Mouse (Mus musculus): ENCODE data around the gene Usp21. TPM values are rescaled to one million over a fixed set of nuclear protein-coding genes. Genes with fewer than 3 reads are reported as not detected.
"Not testable (repeated sequence)": the region's sequence is repeated elsewhere in the genome, so short reads cannot be mapped to it uniquely, and the experiment has no call there.

Gene Usp21
- polyA plus RNA-seq, 1 experiment from 2014 or later: 114 TPM

DNA sequence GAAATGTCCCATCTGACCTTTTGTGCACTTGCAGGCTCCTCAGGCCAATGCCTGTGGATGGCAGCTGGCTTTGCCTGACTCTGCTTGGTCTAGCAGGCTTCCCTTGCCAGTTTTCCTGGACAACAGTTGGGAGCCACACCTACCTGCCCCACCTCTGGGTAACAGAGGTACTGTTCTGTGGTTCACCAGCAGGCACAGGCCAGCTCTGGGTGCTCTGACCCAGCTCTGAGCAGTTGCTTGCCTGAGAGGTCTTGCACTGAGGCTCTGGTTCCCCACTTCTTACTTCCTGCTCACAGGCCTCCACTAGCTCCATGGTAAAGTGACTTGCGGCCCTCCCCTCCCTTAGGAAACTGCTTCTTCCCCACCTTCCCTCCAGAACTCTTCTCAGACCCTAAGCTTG, 34.2 kb upstream of the Usp21 start:
- ATAC-seq (ENCODE audit: insufficient number of reproducible peaks, low FRiP score, low TSS enrichment, low read depth) (0 out of 2 replicates have a peak, but pooled peaks have one; percentile 16), DNase-seq (ENCODE audit: low spot score) (no peak)
- no peak overlapping the region for H3K9ac ChIP-seq (ENCODE audit: low read length)
- no peaks in the 10 kb centered on the region for H3K27me3 ChIP-seq (ENCODE audit: control insufficient read depth, insufficient read depth, low read length)
- no peaks in the 10 kb centered on the region for H3K4me1 ChIP-seq (ENCODE audit: control insufficient read depth, insufficient read depth, low read length)
- no peak overlapping the region for H3K4me2 ChIP-seq (ENCODE audit: low read depth, severe bottlenecking)
- no peaks in the 10 kb centered on the region for H3K36me3 ChIP-seq (ENCODE audit: control insufficient read depth, insufficient read depth, low read length)
- WGBS: 88% methylated on average over 1 of the region's 1 CpGs
- H3K4me3 ChIP-seq (ENCODE audit: low read depth, low read length): no peak overlapping the region
- no peak overlapping the region for H3K27ac ChIP-seq (replicated peaks; ENCODE audit: low read depth, low read length)
- no peaks in the 10 kb centered on the region for H3K9me3 ChIP-seq (ENCODE audit: control insufficient read depth, low read length)

DNA sequence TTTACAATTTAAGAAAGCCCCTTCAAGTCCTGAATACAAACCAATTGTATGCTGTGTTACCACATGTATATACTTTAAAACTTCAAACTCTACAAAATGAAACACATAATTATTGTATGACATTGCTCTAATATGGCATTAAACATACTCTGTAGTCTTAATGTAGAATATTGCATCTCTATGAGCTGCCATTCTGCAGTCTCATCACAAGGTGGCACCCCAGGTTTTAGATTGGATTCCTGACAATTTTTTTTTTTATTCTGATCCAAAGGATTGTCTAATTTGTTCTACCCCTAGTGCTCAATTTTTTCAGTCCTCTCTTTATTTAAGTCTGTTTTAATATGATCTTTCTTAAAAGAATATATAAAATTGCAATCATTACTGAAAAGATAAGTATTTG, 33.6 kb upstream of the Usp21 start:
- no peak for ATAC-seq (ENCODE audit: insufficient number of reproducible peaks, low FRiP score, low TSS enrichment, low read depth)
- H3K36me3 ChIP-seq (ENCODE audit: control insufficient read depth, insufficient read depth, low read length): no peaks in the 10 kb centered on the region
- no peaks in the 10 kb centered on the region for H3K27me3 ChIP-seq (ENCODE audit: control insufficient read depth, insufficient read depth, low read length)
- H3K4me1 ChIP-seq (ENCODE audit: control insufficient read depth, insufficient read depth, low read length): no peaks in the 10 kb centered on the region
- no peak for DNase-seq (ENCODE audit: low spot score)
- no peaks in the 10 kb centered on the region for H3K9me3 ChIP-seq (ENCODE audit: control insufficient read depth, low read length)
- H3K27ac ChIP-seq (replicated peaks; ENCODE audit: low read depth, low read length): no peak overlapping the region
- no peak overlapping the region for H3K4me2 ChIP-seq (ENCODE audit: low read depth, severe bottlenecking)
- no peak overlapping the region for H3K4me3 ChIP-seq (ENCODE audit: low read depth, low read length)
- H3K9ac ChIP-seq (ENCODE audit: low read length): no peak overlapping the region

DNA sequence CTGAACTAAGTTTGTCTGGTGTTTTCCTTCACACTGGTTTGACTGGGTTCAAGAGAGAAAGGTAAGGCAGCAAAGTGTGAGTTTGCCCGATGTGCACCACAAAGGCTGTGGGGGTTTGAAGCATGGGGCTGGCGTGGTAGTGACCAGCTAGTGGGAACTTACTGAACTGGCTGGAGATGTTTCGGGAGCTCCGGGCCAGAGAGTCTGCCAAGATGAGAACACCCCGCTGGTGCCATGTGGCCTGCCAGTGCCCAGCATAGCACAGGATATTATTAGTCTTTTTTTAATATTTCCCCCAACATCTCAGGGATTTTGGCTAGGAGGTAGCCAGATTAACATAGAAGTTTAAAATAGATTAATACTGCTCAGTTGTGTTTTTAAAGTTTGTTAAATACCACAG, 32.4 kb upstream of the Usp21 start:
- no peaks in the 10 kb centered on the region for H3K27me3 ChIP-seq (ENCODE audit: control insufficient read depth, insufficient read depth, low read length)
- H3K9ac ChIP-seq (ENCODE audit: low read length): no peak overlapping the region
- ATAC-seq (ENCODE audit: insufficient number of reproducible peaks, low FRiP score, low TSS enrichment, low read depth) (no peak), DNase-seq (ENCODE audit: low spot score) (no peak)
- 14% methylated on average over 5 of the region's 5 CpGs for WGBS
- no peak overlapping the region for H3K4me3 ChIP-seq (ENCODE audit: low read depth, low read length)
- H3K4me1 ChIP-seq (ENCODE audit: control insufficient read depth, insufficient read depth, low read length): no peaks in the 10 kb centered on the region
- H3K9me3 ChIP-seq (ENCODE audit: control insufficient read depth, low read length): no peaks in the 10 kb centered on the region
- no peaks in the 10 kb centered on the region for H3K36me3 ChIP-seq (ENCODE audit: control insufficient read depth, insufficient read depth, low read length)
- H3K27ac ChIP-seq (replicated peaks; ENCODE audit: low read depth, low read length): no peak overlapping the region
- H3K4me2 ChIP-seq (ENCODE audit: low read depth, severe bottlenecking): no peak overlapping the region; the same call in 1 of the 2 replicates

DNA sequence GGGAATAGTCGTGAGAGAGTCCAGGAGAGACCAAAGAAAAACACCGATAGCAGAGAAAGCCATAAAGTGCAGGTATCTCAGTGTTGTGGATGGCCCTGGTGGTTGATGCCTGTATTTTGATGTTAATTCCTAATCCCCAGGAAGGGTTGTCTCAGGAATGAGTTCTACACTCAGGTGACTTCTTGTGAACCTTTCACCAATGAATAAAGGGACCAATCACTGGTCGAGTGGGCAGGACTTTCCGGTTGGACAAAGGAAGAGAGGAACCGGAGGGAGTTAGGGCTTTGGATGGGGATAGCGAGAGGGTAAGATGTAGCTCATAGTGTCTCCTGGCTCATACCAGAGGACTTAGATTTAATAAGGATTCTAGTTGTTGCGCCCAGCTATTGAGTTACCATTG, 32.0 kb upstream of the Usp21 start:
- Histone ChIP-seq H3K27me3 (ENCODE audit: control insufficient read depth, insufficient read depth, low read length) (no peaks in the 10 kb centered on the region), H3K9ac (ENCODE audit: low read length) (no peak overlapping the region), H3K4me1 (ENCODE audit: control insufficient read depth, insufficient read depth, low read length) (no peaks in the 10 kb centered on the region), H3K36me3 (ENCODE audit: control insufficient read depth, insufficient read depth, low read length) (no peaks in the 10 kb centered on the region), H3K4me3 (ENCODE audit: low read depth, low read length) (no peak overlapping the region), H3K27ac (replicated peaks; ENCODE audit: low read depth, low read length) (no peak overlapping the region), H3K9me3 (ENCODE audit: control insufficient read depth, low read length) (no peaks in the 10 kb centered on the region), H3K4me2 (ENCODE audit: low read depth, severe bottlenecking) (no peak overlapping the region; the same call in 1 of the 2 replicates)
- WGBS: 12% methylated on average over 7 of the region's 7 CpGs
- ATAC-seq (ENCODE audit: insufficient number of reproducible peaks, low FRiP score, low TSS enrichment, low read depth) (no peak), DNase-seq (ENCODE audit: low spot score) (no peak)

DNA sequence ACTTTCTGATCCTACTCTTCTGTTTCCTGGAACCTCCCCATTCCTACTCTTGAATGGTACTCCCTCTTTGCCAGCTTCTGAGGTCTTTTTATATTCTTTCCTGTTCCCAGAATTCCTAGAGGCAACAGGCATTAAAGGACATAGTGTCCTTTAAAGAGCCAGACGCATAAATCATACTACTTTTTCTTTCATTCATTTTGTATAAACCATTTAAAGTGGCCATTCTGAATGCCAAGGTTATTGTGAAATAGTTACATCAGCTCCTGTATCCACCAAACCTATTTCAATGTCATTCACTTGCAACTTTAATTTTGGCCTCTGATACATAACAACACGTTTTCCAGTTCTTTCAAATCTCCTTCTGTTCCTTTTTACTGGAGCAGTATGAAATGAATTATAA, 21.5 kb upstream of the Usp21 start:
- 75% methylated on average over 2 of the region's 2 CpGs for WGBS
- ATAC-seq (ENCODE audit: insufficient number of reproducible peaks, low FRiP score, low TSS enrichment, low read depth): no peak
- no peak for DNase-seq (ENCODE audit: low spot score)

DNA sequence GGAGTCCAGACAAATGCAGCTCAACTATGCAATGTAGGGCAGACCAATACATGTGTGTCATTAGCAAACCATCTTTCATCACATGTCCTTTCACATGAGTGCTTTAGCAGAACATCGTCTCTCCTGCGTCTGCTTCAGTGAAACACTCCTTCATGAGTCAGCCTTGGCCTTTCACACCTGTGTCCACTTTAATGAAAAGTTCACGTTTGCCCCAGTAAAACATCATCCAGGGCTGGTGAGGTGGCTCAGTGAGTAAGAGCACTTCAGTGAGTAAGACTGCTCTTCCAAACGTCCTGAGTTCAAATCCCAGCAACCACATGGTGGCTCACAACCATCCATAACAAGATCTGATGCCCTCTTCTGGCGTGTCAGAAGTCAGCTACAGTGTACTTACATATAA, 18.4 kb upstream of the Usp21 start:
- not testable (repeated sequence) for H3K9me3 ChIP-seq (ENCODE audit: control insufficient read depth, low read length); H3K4me3 ChIP-seq (ENCODE audit: low read depth, low read length); ATAC-seq (ENCODE audit: insufficient number of reproducible peaks, low FRiP score, low TSS enrichment, low read depth); H3K27me3 ChIP-seq (ENCODE audit: control insufficient read depth, insufficient read depth, low read length); H3K36me3 ChIP-seq (ENCODE audit: control insufficient read depth, insufficient read depth, low read length); DNase-seq (ENCODE audit: low spot score); H3K9ac ChIP-seq (ENCODE audit: low read length); H3K27ac ChIP-seq (replicated peaks; ENCODE audit: low read depth, low read length); H3K4me2 ChIP-seq (ENCODE audit: low read depth, severe bottlenecking); H3K4me1 ChIP-seq (ENCODE audit: control insufficient read depth, insufficient read depth, low read length)
- WGBS: 72% methylated on average over 5 of the region's 5 CpGs

More for the DNA sequence above, 21.5 kb upstream of the Usp21 start:
- no peaks in the 10 kb centered on the region for H3K36me3 ChIP-seq (ENCODE audit: control insufficient read depth, insufficient read depth, low read length)
- no peaks in the 10 kb centered on the region for H3K27me3 ChIP-seq (ENCODE audit: control insufficient read depth, insufficient read depth, low read length)
- H3K9ac ChIP-seq (ENCODE audit: low read length): no peak overlapping the region
- no peak overlapping the region for H3K4me3 ChIP-seq (ENCODE audit: low read depth, low read length)
- no peaks in the 10 kb centered on the region for H3K9me3 ChIP-seq (ENCODE audit: control insufficient read depth, low read length)
- no peak overlapping the region for H3K4me2 ChIP-seq (ENCODE audit: low read depth, severe bottlenecking)
- H3K4me1 ChIP-seq (ENCODE audit: control insufficient read depth, insufficient read depth, low read length): no peaks in the 10 kb centered on the region
- no peak overlapping the region for H3K27ac ChIP-seq (replicated peaks; ENCODE audit: low read depth, low read length)

DNA sequence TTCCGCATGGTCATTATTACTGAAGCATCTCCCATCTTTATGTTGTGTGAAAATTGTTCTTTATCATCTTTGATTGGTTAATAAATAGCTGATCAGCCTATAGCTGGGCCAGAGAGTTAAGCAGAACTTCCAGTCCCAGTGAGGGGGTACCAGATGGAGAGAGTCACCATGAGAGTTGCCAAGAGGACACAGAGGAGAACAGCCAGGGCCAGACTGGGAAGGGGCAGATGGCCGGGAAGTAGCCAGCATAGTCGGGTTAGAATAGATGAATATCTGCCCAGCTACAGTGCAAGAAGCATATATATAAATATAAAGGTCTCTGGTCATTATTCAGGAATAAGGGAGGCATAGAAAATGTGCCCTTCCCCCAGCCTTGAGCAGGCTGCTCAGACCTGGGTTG, 10.4 kb upstream of the Usp21 start:
- no peak overlapping the region for H3K9ac ChIP-seq (ENCODE audit: low read length)
- no peak overlapping the region for H3K27ac ChIP-seq (replicated peaks; ENCODE audit: low read depth, low read length)
- WGBS: 57% methylated on average over 3 of the region's 3 CpGs
- H3K4me1 ChIP-seq (ENCODE audit: control insufficient read depth, insufficient read depth, low read length): peaks cover 3% of the 10 kb centered on the region; the same call in 1 of the 2 replicates
- no peak overlapping the region for H3K4me2 ChIP-seq (ENCODE audit: low read depth, severe bottlenecking)
- H3K36me3 ChIP-seq (ENCODE audit: control insufficient read depth, insufficient read depth, low read length): no peaks in the 10 kb centered on the region
- ATAC-seq (ENCODE audit: insufficient number of reproducible peaks, low FRiP score, low TSS enrichment, low read depth): no peak
- no peak for DNase-seq (ENCODE audit: low spot score)
- H3K27me3 ChIP-seq (ENCODE audit: control insufficient read depth, insufficient read depth, low read length): no peaks in the 10 kb centered on the region
- H3K9me3 ChIP-seq (ENCODE audit: control insufficient read depth, low read length): no peaks in the 10 kb centered on the region
- no peak overlapping the region for H3K4me3 ChIP-seq (ENCODE audit: low read depth, low read length)

DNA sequence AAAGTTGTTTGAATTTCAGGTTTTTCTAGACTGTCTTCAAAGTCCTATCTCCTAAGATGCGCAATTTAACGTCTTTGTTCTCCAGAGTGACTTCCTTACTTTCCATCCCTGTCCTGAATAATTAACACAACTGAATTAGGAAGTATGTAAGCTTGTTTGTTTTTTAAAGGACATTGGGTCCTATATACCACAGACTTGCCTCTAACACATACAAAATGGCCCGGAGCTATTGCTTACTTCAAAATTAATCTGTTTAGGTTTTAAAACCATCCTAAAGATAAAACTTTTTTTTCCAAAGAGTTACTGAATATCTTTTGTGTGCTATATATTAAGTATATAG, 7.2 kb upstream of the Usp21 start:
- H3K27ac ChIP-seq (replicated peaks; ENCODE audit: low read depth, low read length): peak overlapping the region; percentile 86
- 17% methylated on average over 3 of the region's 3 CpGs for WGBS

More for the DNA sequence above, 7.2 kb upstream of the Usp21 start:
- no peak for DNase-seq (ENCODE audit: low spot score)
- ATAC-seq (ENCODE audit: insufficient number of reproducible peaks, low FRiP score, low TSS enrichment, low read depth): peak; percentile 26; the same call in 1 of the 2 replicates
- H3K4me3 ChIP-seq (ENCODE audit: low read depth, low read length): peak overlapping the region; percentile 59
- H3K4me2 ChIP-seq (ENCODE audit: low read depth, severe bottlenecking): peak overlapping the region; percentile 33
- no peaks in the 10 kb centered on the region for H3K9me3 ChIP-seq (ENCODE audit: control insufficient read depth, low read length)
- peaks cover under 1% of the 10 kb centered on the region; the same call in 1 of the 2 replicates for H3K36me3 ChIP-seq (ENCODE audit: control insufficient read depth, insufficient read depth, low read length)
- no peaks in the 10 kb centered on the region for H3K27me3 ChIP-seq (ENCODE audit: control insufficient read depth, insufficient read depth, low read length)
- H3K9ac ChIP-seq (ENCODE audit: low read length): peak overlapping the region; percentile 84
- H3K4me1 ChIP-seq (ENCODE audit: control insufficient read depth, insufficient read depth, low read length): peaks cover 4% of the 10 kb centered on the region; the same call in 1 of the 2 replicates

Data from limb, embryonic 11.5 days (tissue).